Mouse (Mus musculus) kidney, embryonic 16.5 days (tissue): ENCODE results near the gene Kcp. TPM values are rescaled to one million over a fixed set of nuclear protein-coding genes. Genes with fewer than 3 reads are reported as not detected.

Source experiments
- ATAC-seq: fragments of 200-750 bp; cut with Nextera tagmentation; 2 replicates; pipeline ENCODE4 v1.8.0; 2017; ENCODE audit warnings: moderate TSS enrichment; ENCODE audit not compliant: low FRiP score, low TSS enrichment
- H3K27ac ChIP-seq: fragments of 300-500 bp; sonication (generic); 2 replicates; pipeline ENCODE4 v1.5.1; 2014; ENCODE audit warnings: low read length
- H3K27me3 ChIP-seq: fragments of 300-500 bp; sonication (generic); 2 replicates; pipeline ENCODE4 v1.6.1; 2014; ENCODE audit warnings: low read length, control low read depth, mixed read lengths; ENCODE audit not compliant: insufficient read depth
- H3K36me3 ChIP-seq: fragments of 300-500 bp; sonication (generic); 2 replicates; pipeline ENCODE4 v1.6.1; 2014; ENCODE audit warnings: low read length, control low read depth, mixed read lengths; ENCODE audit not compliant: insufficient read depth
- H3K4me1 ChIP-seq: fragments of 300-500 bp; sonication (generic); 2 replicates; pipeline ENCODE4 v1.6.1; 2014; ENCODE audit warnings: low read length, control low read depth, mixed read lengths; ENCODE audit not compliant: insufficient read depth
- H3K4me2 ChIP-seq: fragments of 300-500 bp; sonication (generic); replicated peaks from 2 replicates; pipeline ENCODE4 v1.6.1; 2014; ENCODE audit warnings: low read depth, low read length
- H3K4me3 ChIP-seq: fragments of 300-500 bp; sonication (generic); 2 replicates; pipeline ENCODE4 v1.5.1; 2014; ENCODE audit warnings: mild to moderate bottlenecking, low read length
- H3K9ac ChIP-seq: fragments of 300-500 bp; sonication (generic); replicated peaks from 2 replicates; pipeline ENCODE4 v1.6.1; 2014; ENCODE audit warnings: low read length
- H3K9me3 ChIP-seq: fragments of 300-500 bp; sonication (generic); 2 replicates; pipeline ENCODE4 v1.6.1; 2016; ENCODE audit warnings: low read length, control low read depth
- WGBS: fragments of 180-500 bp; shearing (Covaris S2); extraction: QIAGEN DNeasy Blood & Tissue Kit; methylation state at CpG from one replicate; pipeline ENCODE4 v1.1.7; 2014; 5-methylcytosine and 5-hydroxymethylcytosine counted together
- polyA plus RNA-seq: library from polyadenylated mRNA; unstranded; fragments of >200 nt; fragmentation: Nextera tagmentation; extraction: Ambion mirVana; gene quantifications from 2 replicates; pipeline ENCODE4 v1.2.1, GENCODE M21; 2015

Gene Kcp
- polyA plus RNA-seq, 1 experiment from 2014 or later: 34.5 TPM

DNA sequence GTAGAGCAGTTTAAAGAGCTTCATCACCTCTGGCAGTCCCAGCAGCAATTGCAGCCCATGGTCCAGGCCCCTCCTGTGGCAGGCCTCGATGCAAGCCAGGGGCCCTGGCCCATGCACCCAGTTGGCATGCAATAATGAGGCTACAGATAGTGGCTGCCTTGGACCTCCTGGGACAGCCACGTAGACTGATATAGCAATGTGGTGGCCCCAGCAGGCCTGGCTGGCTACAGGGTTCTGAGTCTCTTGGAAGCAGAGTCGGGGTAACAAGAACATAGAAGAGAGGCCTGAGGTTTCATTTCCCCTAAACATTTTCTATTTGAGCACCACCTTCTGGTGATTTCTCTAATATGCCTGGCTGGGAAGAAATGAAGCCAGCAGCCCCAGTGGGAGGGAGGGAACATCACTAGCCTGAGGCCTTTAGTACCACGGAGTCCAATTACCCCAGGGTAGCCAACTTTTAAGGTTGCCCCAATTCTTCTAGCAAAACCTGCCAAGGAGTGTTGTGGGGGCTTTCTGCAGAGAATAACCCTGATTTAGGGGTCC, 29.0 kb upstream of the Kcp start:
- no peak for ATAC-seq
- H3K9ac ChIP-seq: no peak overlapping the region
- H3K27me3 ChIP-seq: no peaks in the 10 kb centered on the region
- no peak overlapping the region for H3K4me3 ChIP-seq
- H3K4me2 ChIP-seq: no peak overlapping the region
- WGBS: 75% methylated on average over 4 of the region's 4 CpGs
- peaks cover 6% of the 10 kb centered on the region; the same call in 1 of the 2 replicates for H3K4me1 ChIP-seq
- no peak overlapping the region for H3K27ac ChIP-seq
- H3K36me3 ChIP-seq: peaks cover 15% of the 10 kb centered on the region; the same call in 1 of the 2 replicates
- no peaks in the 10 kb centered on the region for H3K9me3 ChIP-seq

DNA sequence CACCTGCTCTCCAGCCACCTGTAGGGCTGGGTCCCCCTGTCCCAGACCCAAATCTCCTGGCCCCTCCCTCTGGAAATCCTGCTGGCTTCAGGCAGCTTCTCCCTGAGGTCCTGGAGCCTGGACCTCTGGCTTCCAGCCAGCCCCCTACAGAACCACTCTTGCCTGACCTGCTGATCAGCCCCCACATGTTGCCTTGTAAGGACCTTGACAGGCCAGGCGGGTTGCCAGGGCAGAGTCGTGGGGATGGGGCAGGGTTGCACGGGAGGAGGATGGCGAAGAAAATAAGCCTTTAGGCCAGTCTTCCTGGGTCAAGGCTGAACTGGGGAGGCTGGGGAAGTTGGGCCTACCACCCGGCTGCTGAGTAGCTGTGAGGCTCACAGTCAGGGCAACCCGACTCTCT, 27.6 kb upstream of the Kcp start:
- ATAC-seq: peak; percentile 75
- 20% methylated on average over 6 of the region's 6 CpGs for WGBS
- H3K4me1 ChIP-seq: peaks cover 6% of the 10 kb centered on the region; the same call in 1 of the 2 replicates
- no peaks in the 10 kb centered on the region for H3K9me3 ChIP-seq
- H3K27me3 ChIP-seq: no peaks in the 10 kb centered on the region
- 0 out of 2 replicates have a peak, but pooled peaks cover 7% of the 10 kb centered on the region for H3K36me3 ChIP-seq
- no peak overlapping the region for H3K27ac ChIP-seq
- H3K9ac ChIP-seq: no peak overlapping the region
- no peak overlapping the region for H3K4me3 ChIP-seq
- no peak overlapping the region for H3K4me2 ChIP-seq

DNA sequence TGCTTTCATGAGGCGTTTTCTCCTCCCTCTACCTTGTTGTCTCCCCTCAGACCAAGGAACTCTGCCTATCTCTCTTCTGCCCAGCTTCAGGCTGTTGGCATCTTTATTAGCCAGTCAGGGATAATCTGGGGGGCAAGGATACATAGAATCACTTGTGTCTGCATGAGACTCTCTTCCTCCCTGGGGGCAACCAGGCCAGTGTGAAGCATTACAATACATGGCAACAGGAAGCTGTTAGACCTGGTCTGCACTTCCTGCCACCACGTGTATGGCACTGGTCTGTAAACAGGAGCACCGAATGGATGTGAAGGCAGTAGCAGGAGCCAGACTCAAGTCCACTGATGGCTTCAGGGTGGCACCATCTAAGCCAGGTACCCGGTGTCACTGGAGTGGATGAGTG, 22.3 kb upstream of the Kcp start:
- no peak overlapping the region for H3K4me3 ChIP-seq
- no peaks in the 10 kb centered on the region for H3K36me3 ChIP-seq
- no peak overlapping the region for H3K27ac ChIP-seq
- no peak overlapping the region for H3K4me2 ChIP-seq
- no peak for ATAC-seq
- H3K27me3 ChIP-seq: peaks cover 35% of the 10 kb centered on the region
- H3K9me3 ChIP-seq: no peaks in the 10 kb centered on the region
- H3K9ac ChIP-seq: no peak overlapping the region
- H3K4me1 ChIP-seq: peaks cover 27% of the 10 kb centered on the region
- 56% methylated on average over 4 of the region's 4 CpGs for WGBS

DNA sequence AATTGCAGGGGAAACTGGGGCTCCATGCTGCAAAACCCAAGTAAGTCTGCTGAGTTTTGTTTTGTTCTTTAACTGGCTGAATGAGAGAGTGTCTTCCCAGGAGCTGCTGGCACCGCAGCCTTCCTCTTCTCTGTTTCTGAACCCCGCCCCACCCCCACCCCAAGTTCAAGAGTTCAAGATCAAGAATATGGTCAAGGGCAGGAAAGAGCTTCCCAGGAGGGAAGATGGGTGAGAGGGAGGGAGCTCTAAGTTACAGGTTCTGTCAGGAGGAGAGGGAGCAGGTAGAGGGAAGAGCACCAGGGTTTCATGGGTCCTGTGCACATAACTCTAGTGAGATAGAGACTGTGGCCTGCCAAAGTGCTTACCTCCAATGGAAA, 21.7 kb upstream of the Kcp start:
- no peak overlapping the region for H3K4me3 ChIP-seq
- peaks cover 27% of the 10 kb centered on the region for H3K4me1 ChIP-seq
- H3K9ac ChIP-seq: no peak overlapping the region
- H3K27ac ChIP-seq: no peak overlapping the region
- H3K36me3 ChIP-seq: no peaks in the 10 kb centered on the region
- peaks cover 35% of the 10 kb centered on the region for H3K27me3 ChIP-seq
- ATAC-seq: no peak
- peak overlapping the region; percentile 8; the same call in 1 of the 2 replicates for H3K4me2 ChIP-seq
- H3K9me3 ChIP-seq: no peaks in the 10 kb centered on the region
- WGBS: 28% methylated on average over 2 of the region's 2 CpGs

DNA sequence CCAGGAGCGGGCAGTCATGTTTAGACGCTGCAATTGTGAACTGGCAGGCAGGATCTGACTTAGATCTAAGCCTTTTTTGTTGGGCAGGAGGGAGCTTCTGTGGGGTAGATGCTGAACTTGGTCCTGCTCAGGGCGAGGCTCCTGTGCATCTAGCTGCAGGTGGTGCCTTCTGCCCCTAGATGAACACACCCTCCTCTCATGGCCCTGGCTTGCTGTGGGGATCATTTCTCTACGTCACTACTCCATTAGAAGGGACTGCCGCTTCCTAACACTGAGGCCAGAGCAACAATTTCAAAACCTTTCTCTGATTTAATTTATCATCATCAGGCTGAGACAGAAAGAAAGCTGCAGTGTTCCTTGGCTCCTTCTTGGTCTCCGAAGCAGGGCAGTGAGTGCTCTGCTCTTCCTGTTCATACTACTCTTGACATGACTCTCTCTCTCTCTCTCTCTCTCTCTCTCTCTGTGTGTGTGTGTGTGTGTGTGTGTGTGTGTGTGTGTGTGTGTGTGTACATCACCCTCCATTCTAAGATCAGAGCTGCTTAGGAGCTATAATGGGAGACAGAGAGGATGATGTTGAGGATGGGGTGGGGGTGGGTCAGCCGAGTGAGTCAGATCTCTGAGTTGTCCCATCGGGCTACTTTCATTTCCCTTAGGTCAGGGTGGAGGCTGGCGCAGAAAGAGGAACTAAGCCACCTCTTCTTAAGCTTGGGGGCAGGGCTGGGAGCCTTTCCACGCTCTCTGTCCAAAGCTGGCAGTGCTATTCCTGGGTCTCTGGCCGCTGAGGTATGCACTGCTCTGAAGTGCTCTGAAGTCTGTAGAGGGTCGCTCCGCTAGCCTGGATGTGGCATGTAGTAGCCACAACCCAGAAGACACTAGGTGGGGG, 21.1 kb upstream of the Kcp start:
- Histone ChIP-seq H3K4me3 (0 out of 2 replicates have a peak overlapping the region, but pooled peaks have one; percentile 1), H3K27ac (no peak overlapping the region), H3K36me3 (no peaks in the 10 kb centered on the region), H3K9me3 (no peaks in the 10 kb centered on the region), H3K4me1 (peaks cover 32% of the 10 kb centered on the region), H3K4me2 (peak overlapping the region; percentile 8; the same call in 1 of the 2 replicates), H3K27me3 (peaks cover 35% of the 10 kb centered on the region), H3K9ac (no peak overlapping the region)
- 30% methylated on average over 13 of the region's 13 CpGs for WGBS
- no peak for ATAC-seq

DNA sequence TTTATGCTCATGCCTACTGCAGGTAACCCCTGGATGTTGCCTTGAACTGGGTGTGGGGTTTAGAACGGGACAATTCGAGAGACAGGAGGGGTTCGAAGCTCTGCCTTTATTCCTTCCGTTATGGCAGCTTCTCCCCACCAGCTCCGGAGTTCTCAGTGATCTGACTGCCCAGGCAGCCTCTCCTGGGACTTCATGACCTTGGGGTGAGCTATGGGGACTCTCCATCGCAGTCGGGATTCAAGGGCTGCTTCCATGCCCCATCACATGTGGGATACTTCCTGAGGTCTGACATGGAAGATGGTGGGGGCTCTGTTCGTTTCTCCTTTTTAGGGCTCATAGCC, 20.4 kb upstream of the Kcp start:
- 0 out of 2 replicates have a peak overlapping the region, but pooled peaks have one; percentile 12 for H3K9ac ChIP-seq
- peak overlapping the region; percentile 62 for H3K4me3 ChIP-seq
- peaks cover 35% of the 10 kb centered on the region for H3K27me3 ChIP-seq
- peak overlapping the region; percentile 99 for H3K4me2 ChIP-seq
- H3K4me1 ChIP-seq: peaks cover 38% of the 10 kb centered on the region
- H3K9me3 ChIP-seq: no peaks in the 10 kb centered on the region
- H3K36me3 ChIP-seq: no peaks in the 10 kb centered on the region
- H3K27ac ChIP-seq: no peak overlapping the region
- WGBS: 8% methylated on average over 8 of the region's 8 CpGs
- no peak for ATAC-seq

DNA sequence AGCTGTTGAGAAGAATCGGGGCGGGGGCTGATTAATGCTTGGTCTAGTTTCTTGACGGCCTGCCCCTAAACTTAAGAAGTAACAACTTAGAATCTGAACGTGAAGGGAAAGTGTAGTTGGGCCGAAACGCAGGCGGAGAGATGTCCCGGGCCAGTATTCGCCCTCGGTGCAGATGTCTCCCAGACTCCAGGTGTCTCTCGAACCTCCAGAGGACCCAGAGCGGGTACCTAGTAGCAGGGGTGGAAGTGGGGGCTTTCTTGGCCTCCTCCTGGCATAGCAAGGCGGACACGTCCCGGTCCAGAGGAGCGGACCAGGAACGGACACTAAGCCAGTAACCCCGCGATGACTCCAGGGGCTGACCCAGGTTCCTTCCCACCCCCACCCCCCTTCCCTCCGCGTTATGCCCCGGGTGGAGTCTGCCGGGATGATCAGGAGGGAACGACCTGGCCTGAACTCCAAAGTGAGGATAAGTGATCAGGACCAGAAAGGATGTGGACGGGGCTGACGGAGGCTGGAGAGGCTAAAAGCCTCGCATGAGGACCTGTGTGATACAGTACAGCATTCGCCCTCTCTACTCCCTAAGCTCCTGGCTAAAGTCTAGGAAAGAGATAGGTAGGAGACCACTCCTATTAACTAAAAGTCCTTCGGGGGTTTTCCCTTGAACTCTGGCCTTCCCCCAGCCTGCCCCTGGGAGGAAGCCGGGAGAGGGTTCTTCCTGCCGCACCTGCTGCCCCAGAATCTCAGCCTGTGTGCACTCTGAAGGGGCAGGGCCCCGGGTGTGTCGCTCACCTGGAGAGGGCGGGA, 19.8 kb upstream of the Kcp start:
- Histone ChIP-seq H3K4me3 (peak overlapping the region; percentile 62), H3K4me2 (peak overlapping the region; percentile 99), H3K27me3 (peaks cover 35% of the 10 kb centered on the region), H3K4me1 (peaks cover 38% of the 10 kb centered on the region), H3K27ac (no peak overlapping the region), H3K9me3 (no peaks in the 10 kb centered on the region), H3K36me3 (no peaks in the 10 kb centered on the region), H3K9ac (peak overlapping the region; percentile 75)
- 0 out of 2 replicates have a peak, but pooled peaks have one; percentile 16 for ATAC-seq
- 2% methylated on average over 34 of the region's 34 CpGs for WGBS

DNA sequence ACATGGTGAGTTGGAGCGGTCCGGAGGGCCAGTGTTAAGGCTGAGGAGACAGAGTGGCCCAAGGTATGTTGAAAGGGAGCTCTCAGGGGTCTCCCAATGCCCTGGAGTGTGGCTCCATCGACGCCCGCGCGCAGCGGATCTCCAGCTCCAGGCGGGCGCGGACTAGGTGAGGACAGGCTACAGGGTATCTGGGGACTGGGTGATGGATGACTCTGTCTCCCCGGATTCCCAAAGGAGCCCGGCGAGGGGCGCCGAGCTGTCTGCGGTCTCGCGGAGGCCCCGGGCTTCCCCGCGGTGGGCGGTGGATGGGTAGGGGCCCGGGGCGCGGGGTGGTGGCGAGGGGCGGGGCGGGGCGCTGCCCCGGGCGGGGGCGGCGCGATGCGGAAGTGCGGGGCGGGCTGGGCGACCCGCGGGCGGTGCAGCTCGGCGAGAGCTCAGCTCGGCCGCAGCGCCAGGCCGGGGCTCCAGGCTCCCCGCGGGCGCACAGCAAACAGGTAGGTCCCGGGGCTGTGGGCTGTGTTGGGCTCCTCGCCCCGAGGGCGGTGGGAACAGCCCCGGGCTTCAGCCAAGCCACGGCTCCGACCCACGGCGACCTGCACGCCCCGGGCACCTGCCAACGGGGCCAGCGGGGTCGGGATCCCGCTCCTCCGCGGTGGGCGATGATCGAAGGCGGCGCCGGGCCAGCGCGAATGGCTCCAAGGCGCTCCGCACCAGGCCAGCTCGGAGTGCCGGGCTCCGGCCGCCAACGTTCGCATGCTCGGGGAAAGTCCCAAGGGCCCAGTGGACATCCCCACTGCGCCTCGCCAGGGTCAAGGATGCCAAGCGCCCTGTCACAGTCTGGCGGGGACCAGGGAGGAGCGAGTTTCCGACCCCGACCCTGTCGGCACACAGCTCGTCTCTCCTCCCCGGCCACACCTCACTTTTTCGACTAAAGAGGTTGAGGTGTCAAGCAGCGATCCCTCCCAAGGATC, 18.8 kb upstream of the Kcp start, which contains the start of gene Irf5:
Gene Irf5 (plus strand): TSS at position 345 of the 971 bp plus-strand sequence.
- peak within 1 kb of the TSS; percentile 99 for H3K4me2 ChIP-seq
- peaks cover 38% of the 10 kb centered on the region for H3K4me1 ChIP-seq
- WGBS: under 1% methylated on average over 66 of the region's 96 CpGs
- peak within 1 kb of the TSS; percentile 62 for H3K4me3 ChIP-seq
- no peaks in the 10 kb centered on the region for H3K9me3 ChIP-seq
- H3K27ac ChIP-seq: no peak within 1 kb of the TSS
- H3K36me3 ChIP-seq: no peaks in the 10 kb centered on the region
- peak; percentile 69 for ATAC-seq
- peak within 1 kb of the TSS; percentile 75 for H3K9ac ChIP-seq
- H3K27me3 ChIP-seq: peaks cover 35% of the 10 kb centered on the region

DNA sequence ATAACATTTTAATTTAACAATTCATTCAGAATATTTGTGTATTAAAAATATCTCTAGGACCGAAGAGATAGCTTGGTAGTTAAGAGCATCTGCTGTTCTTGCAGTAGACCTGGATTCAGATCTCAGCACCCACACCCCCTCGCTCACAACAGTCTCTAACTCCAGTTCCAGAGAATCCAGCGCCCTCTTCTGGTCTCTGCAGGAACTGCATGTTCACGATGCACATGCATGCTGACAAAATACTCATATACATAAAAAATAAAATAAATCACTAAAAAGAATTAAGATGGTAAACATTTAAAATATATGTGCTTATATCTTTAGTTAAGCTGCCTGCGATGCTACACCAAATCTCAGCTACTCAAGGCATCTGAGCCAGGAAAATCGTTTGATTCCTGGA, 17.5 kb upstream of the Kcp start:
- ATAC-seq: no peak
- H3K36me3 ChIP-seq: no peaks in the 10 kb centered on the region
- H3K9ac ChIP-seq: no peak overlapping the region
- no peak overlapping the region for H3K4me3 ChIP-seq
- no peaks in the 10 kb centered on the region for H3K9me3 ChIP-seq
- peaks cover 35% of the 10 kb centered on the region for H3K27me3 ChIP-seq
- peaks cover 38% of the 10 kb centered on the region for H3K4me1 ChIP-seq
- H3K4me2 ChIP-seq: no peak overlapping the region
- WGBS: 74% methylated on average over 6 of the region's 6 CpGs
- H3K27ac ChIP-seq: no peak overlapping the region
